ENCODE assay signal across 1 mouse cellular context in the genomic region with DNA sequence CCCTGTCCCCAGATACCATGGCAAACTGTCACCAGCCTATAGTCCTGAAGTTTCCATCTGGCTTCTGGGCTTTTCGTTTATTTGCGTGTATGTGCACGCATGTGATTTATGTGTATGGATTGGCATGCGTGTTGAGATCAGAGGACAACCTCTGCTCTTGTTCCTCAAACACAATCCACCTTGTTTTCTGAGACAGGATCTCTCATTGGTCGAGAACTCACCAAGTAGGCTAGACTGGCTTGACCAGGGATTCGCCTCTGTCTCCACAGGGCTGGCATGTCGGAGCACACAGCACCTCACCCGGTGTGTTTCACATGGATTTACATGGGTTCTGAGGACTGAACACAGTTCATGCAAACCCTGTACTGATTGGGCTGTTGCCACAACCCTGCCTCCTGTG.
TF ChIP-seq lines count a peak whose summit lies in the region.

No protein-coding gene starts in this region.

TF ChIP-seq in MEL, 35 proteins besides CTCF, POLR2A, EP300 and RAD21:
- TF ChIP-seq TCF12 (IDR thresholded peaks at IDR 0.05; ENCODE audit: low read depth, low read length) (no peak), MYC (IDR thresholded peaks at IDR 0.05; ENCODE audit: low read depth, low read length) (no peak), NRF1 (IDR thresholded peaks at IDR 0.05; ENCODE audit: insufficient read depth, low read depth, low read length, poor library complexity, severe bottlenecking) (no peak), JUND (IDR thresholded peaks at IDR 0.05; ENCODE audit: low read depth, low read length) (no peak), MAX (IDR thresholded peaks at IDR 0.05; ENCODE audit: low read length) (no peak), USF2 (IDR thresholded peaks at IDR 0.05; ENCODE audit: borderline replicate concordance in 1 of 2, insufficient read depth in 1 of 2, low read depth in 1 of 2, low read length in 2 of 2) (no peak), MYB (IDR thresholded peaks at IDR 0.05; ENCODE audit: low read depth, low read length) (no peak), TBP (IDR thresholded peaks at IDR 0.05; ENCODE audit: low read depth, low read length) (no peak), MAZ (IDR thresholded peaks at IDR 0.05; ENCODE audit: low read depth, low read length) (no peak), MXI1 (IDR thresholded peaks at IDR 0.05; ENCODE audit: low read depth, low read length) (no peak), POLR2AphosphoS5 (IDR thresholded peaks at IDR 0.05; ENCODE audit: borderline replicate concordance, low read depth, low read length) (no peak), MAFK (IDR thresholded peaks at IDR 0.05; ENCODE audit: borderline replicate concordance, low read depth, low read length) (no peak), MEF2A (IDR thresholded peaks at IDR 0.05; ENCODE audit: extremely low read depth, insufficient replicate concordance, low read depth, low read length, poor library complexity, severe bottlenecking) (no peak)
